ENCODE assay signal across 11 mouse cellular contexts in the genomic region with DNA sequence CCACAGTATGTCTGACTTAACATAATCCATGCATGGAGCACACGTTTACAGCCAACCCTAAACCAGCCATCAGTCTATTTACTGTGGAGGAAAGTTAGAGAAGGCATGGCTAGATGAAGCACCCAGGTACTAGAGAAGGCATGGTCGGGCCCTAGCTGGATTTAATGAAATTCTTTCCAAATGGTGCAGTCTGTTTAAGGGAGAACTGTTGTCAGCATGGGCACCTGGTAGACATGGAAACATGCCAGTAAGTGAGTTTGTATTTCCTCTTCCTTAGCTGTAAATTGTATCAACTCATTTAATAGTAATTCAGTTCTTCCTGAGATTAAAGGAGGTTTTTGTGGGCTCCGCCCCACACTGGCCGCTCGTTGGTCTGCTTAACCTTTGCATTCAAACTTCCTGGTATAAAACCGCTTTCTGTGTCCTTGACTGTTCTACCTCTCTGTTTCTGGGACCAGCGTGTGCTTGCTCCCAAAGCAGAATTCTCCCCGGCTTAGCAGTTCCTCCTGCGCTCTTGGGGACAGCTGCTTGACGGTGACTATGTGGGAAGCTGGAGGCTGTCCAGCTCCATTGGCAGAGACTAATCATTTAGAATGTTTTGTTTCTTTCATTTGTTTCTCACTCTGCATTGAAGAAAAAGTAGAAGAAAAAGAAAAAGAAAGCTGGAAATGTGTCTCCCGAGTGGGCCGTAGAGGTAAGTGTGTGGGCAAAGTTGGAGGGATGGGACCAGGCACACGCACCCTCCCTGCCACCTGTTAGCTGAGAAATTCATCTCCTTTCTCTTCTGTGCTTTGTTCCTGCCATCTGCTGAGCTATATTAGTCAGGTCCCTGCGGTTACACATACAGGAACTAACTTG.
DNase-seq lines count a peak whose midpoint lies in the region; ATAC-seq and TF ChIP-seq lines count a peak whose summit lies in the region.
"Had no signal": no experiment of that assay in that cellular context is flagged by ENCODE, and none has a peak within 500 bp of the region (broad histone marks: within the 10 kb centered on the region; RNA-seq: fewer than 3 reads in every experiment).

No protein-coding gene starts in this region.

- H3K9ac ChIP-seq in lung, embryonic 14.5 days = no peak overlapping the region
- no peak overlapping the region for H3K9ac ChIP-seq in forebrain, embryonic 16.5 days (replicated peaks; ENCODE audit: low read depth, low read length)
- H3K9ac ChIP-seq in neural tube, embryonic 15.5 days (replicated peaks) = no peak overlapping the region
- no peak overlapping the region for H3K9ac ChIP-seq in midbrain, embryonic 11.5 days (ENCODE audit: low read length)
- H3K9ac ChIP-seq: embryonic facial prominence, embryonic 13.5 days; stomach, embryonic 15.5 days had no signal

- ATAC-seq in lung, embryonic 14.5 days (ENCODE audit: insufficient read depth) = no peak
- ATAC-seq in forebrain, embryonic 16.5 days = peak; percentile 77
- ATAC-seq in neural tube, embryonic 15.5 days (ENCODE audit: low FRiP score) = no peak
- no peak for ATAC-seq in midbrain, embryonic 11.5 days (ENCODE audit: low FRiP score)
- no peak for ATAC-seq in inflammation-experienced regulatory T-cells, adult 6 months
- ATAC-seq: Patski had no signal

- no peaks in the 10 kb centered on the region for H3K27me3 ChIP-seq in lung, embryonic 14.5 days (ENCODE audit: insufficient read depth, low read length)
- no peaks in the 10 kb centered on the region for H3K27me3 ChIP-seq in forebrain, embryonic 16.5 days (replicated peaks; ENCODE audit: control insufficient read depth, insufficient read depth, low read length)
- H3K27me3 ChIP-seq in neural tube, embryonic 15.5 days (replicated peaks) = peaks cover 6% of the 10 kb centered on the region; the same call in 1 of the 2 replicates
- H3K27me3 ChIP-seq in midbrain, embryonic 11.5 days (ENCODE audit: control insufficient read depth, insufficient read depth, low read length) = no peaks in the 10 kb centered on the region
- H3K27me3 ChIP-seq: Patski; stomach, embryonic 15.5 days had no signal

- 0 out of 2 replicates have a peak, but pooled peaks cover 6% of the 10 kb centered on the region for H3K4me1 ChIP-seq in lung, embryonic 14.5 days (ENCODE audit: insufficient read depth)
- peaks cover 9% of the 10 kb centered on the region for H3K4me1 ChIP-seq in forebrain, embryonic 16.5 days (replicated peaks; ENCODE audit: control insufficient read depth, insufficient read depth, low read length)
- H3K4me1 ChIP-seq in neural tube, embryonic 15.5 days = peaks cover 6% of the 10 kb centered on the region
- H3K4me1 ChIP-seq in midbrain, embryonic 11.5 days (ENCODE audit: control insufficient read depth, insufficient read depth, low read length) = no peaks in the 10 kb centered on the region
- H3K4me1 ChIP-seq: embryonic facial prominence, embryonic 13.5 days; stomach, embryonic 15.5 days had no signal

- TF ChIP-seq CTCF in lung, embryonic 14.5 days (IDR thresholded peaks at IDR 0.05; ENCODE audit: low read depth) = no peak

- H3K27ac ChIP-seq in lung, embryonic 14.5 days (ENCODE audit: low read depth) = no peak overlapping the region
- no peak overlapping the region for H3K27ac ChIP-seq in forebrain, embryonic 16.5 days (ENCODE audit: low read length)
- H3K27ac ChIP-seq in neural tube, embryonic 15.5 days (replicated peaks) = no peak overlapping the region
- no peak overlapping the region for H3K27ac ChIP-seq in midbrain, embryonic 11.5 days (ENCODE audit: low read depth, low read length)
- H3K27ac ChIP-seq: embryonic facial prominence, embryonic 13.5 days; stomach, embryonic 15.5 days had no signal

- H3K36me3 ChIP-seq in lung, embryonic 14.5 days (ENCODE audit: insufficient read depth) = no peaks in the 10 kb centered on the region
- no peaks in the 10 kb centered on the region for H3K36me3 ChIP-seq in forebrain, embryonic 16.5 days (ENCODE audit: control insufficient read depth, insufficient read depth)
- no peaks in the 10 kb centered on the region for H3K36me3 ChIP-seq in neural tube, embryonic 15.5 days
- H3K36me3 ChIP-seq in midbrain, embryonic 11.5 days (ENCODE audit: control insufficient read depth, insufficient read depth, low read length) = no peaks in the 10 kb centered on the region
- H3K36me3 ChIP-seq: embryonic facial prominence, embryonic 13.5 days; stomach, embryonic 15.5 days had no signal

- no peaks in the 10 kb centered on the region for H3K9me3 ChIP-seq in lung, embryonic 14.5 days (ENCODE audit: low read depth, low read length)
- no peaks in the 10 kb centered on the region for H3K9me3 ChIP-seq in forebrain, embryonic 16.5 days (ENCODE audit: control insufficient read depth, low read length)
- no peaks in the 10 kb centered on the region for H3K9me3 ChIP-seq in neural tube, embryonic 15.5 days (replicated peaks)
- H3K9me3 ChIP-seq in midbrain, embryonic 11.5 days (ENCODE audit: control insufficient read depth, low read length) = no peaks in the 10 kb centered on the region
- H3K9me3 ChIP-seq: embryonic facial prominence, embryonic 13.5 days; stomach, embryonic 15.5 days had no signal

- peak; percentile 65 for DNase-seq in lung, embryonic 14.5 days
- no peak for DNase-seq in lung, adult 18-20 months
- DNase-seq in left cerebral cortex, adult 18-20 months (ENCODE audit: low spot score in 2 of 2) = peak; percentile 83 to 88
- peak; percentile 85 for DNase-seq in right cerebral cortex, postnatal 25 days
- DNase-seq in midbrain, embryonic 11.5 days (ENCODE audit: low spot score, missing footprints) = no peak

- H3K4me3 ChIP-seq in lung, embryonic 14.5 days (ENCODE audit: low read depth, low read length) = no peak overlapping the region
- no peak overlapping the region for H3K4me3 ChIP-seq in forebrain, embryonic 16.5 days (replicated peaks; ENCODE audit: low read length)
- H3K4me3 ChIP-seq in neural tube, embryonic 15.5 days (replicated peaks) = no peak overlapping the region
- no peak overlapping the region for H3K4me3 ChIP-seq in midbrain, embryonic 11.5 days (ENCODE audit: low read depth, low read length)
- H3K4me3 ChIP-seq: embryonic facial prominence, embryonic 13.5 days; stomach, embryonic 15.5 days had no signal

- 50% methylated on average over 14 of the region's 14 CpGs for WGBS in lung, embryonic 14.5 days
- WGBS in forebrain, embryonic 16.5 days = 37% methylated on average over 14 of the region's 14 CpGs
- 69% methylated on average over 14 of the region's 14 CpGs for WGBS in neural tube, embryonic 15.5 days
- 90% methylated on average over 14 of the region's 14 CpGs for WGBS in midbrain, embryonic 11.5 days

- 0 out of 2 replicates have a peak overlapping the region, but pooled peaks have one; percentile 12 for H3K4me2 ChIP-seq in lung, embryonic 14.5 days
- no peak overlapping the region for H3K4me2 ChIP-seq in forebrain, embryonic 16.5 days (ENCODE audit: low read length)
- no peak overlapping the region for H3K4me2 ChIP-seq in neural tube, embryonic 15.5 days
- H3K4me2 ChIP-seq in midbrain, embryonic 11.5 days = no peak overlapping the region
- H3K4me2 ChIP-seq: embryonic facial prominence, embryonic 13.5 days; stomach, embryonic 15.5 days had no signal

Comparison
In these comparisons a context has a peak if more than half of its experiments do, and no peak if none do; other contexts are left out.
1. DNase-seq: peak in lung, embryonic 14.5 days (single experiment), left cerebral cortex, adult 18-20 months (2 of 2) and right cerebral cortex, postnatal 25 days (single experiment); none in lung, adult 18-20 months (0 of 2) and midbrain, embryonic 11.5 days (single experiment).